Mouse (Mus musculus) B cell, adult (primary cell): Measurements from ENCODE around the gene Suds3. TPM values are rescaled to one million over a fixed set of nuclear protein-coding genes. Genes with fewer than 3 reads are reported as not detected.

ENCODE experiments used
- total RNA-seq: library from RNA; stranded (reverse); gene quantifications from 4 replicates; pipeline ENCODE4 v1.2.4, GENCODE M21; 2023; ENCODE audit not compliant: inconsistent age

Suds3 gene
- 74.4 to 89.2 TPM (median 83.2 TPM) in 4 replicates for total RNA-seq

GRCm38 (mm10) chr5:117115836-117116366 is at the start of gene Suds3:
Gene Suds3 (minus strand): TSS chr5:117116113.

GRCm38 (mm10) chr5:117119777-117120488 is 4.0 kb upstream of the Suds3 start, which contains the start of gene Taok3:
Gene Taok3 (plus strand): TSS chr5:117120129.

Other genes starting within 250 kb of the Suds3 start
- gene Taok3, start 4.0 kb upstream of the Suds3 start, total RNA-seq: 121 to 133 TPM (median 123 TPM) in 4 replicates
- 99.3 to 120 TPM (median 107 TPM) in 4 replicates for gene Pebp1, start 171.5 kb upstream of the Suds3 start, total RNA-seq
- gene Vsig10, start 203.0 kb upstream of the Suds3 start, total RNA-seq: 0.18 to 1.8 TPM (median 0.54 TPM) in 4 replicates
- gene Wsb2, start 241.2 kb upstream of the Suds3 start, total RNA-seq: 43.7 to 54.3 TPM (median 51.4 TPM) in 4 replicates